Mouse (Mus musculus) lung, embryonic 14.5 days (tissue): ENCODE measurements at regions not wholly inside any gene's neighbourhood (a gene's known extent, or its start where the extent isn't known, plus 50 kb on each side); places are given as distances from the start of the nearest gene placed in this dataset.

Experiments used
- ATAC-seq: fragments of 200-750 bp; cut with Nextera tagmentation; 2 replicates; pipeline ENCODE4 v1.8.0; 2017; ENCODE audit warnings: mild to moderate bottlenecking, moderate TSS enrichment, moderate library complexity; ENCODE audit not compliant: insufficient read depth
- DNase-seq: peaks from one replicate; pipeline ENCODE4 v3.0.0-alpha.2; 2015
- H3K27ac ChIP-seq: fragments of 300-500 bp; sonication (generic); 2 replicates; pipeline ENCODE4 v1.5.1; 2014; ENCODE audit warnings: low read depth, mild to moderate bottlenecking, moderate library complexity
- H3K27me3 ChIP-seq: fragments of 300-500 bp; sonication (generic); 2 replicates; pipeline ENCODE4 v1.6.1; 2014; ENCODE audit warnings: low read length, control low read depth; ENCODE audit not compliant: insufficient read depth
- H3K36me3 ChIP-seq: fragments of 300-500 bp; sonication (generic); 2 replicates; pipeline ENCODE4 v1.6.1; 2014; ENCODE audit warnings: control low read depth; ENCODE audit not compliant: insufficient read depth
- H3K4me1 ChIP-seq: fragments of 300-500 bp; sonication (generic); 2 replicates; pipeline ENCODE4 v1.6.1; 2014; ENCODE audit warnings: antibody characterized with exemption, control low read depth; ENCODE audit not compliant: insufficient read depth
- H3K4me2 ChIP-seq: fragments of 300-500 bp; sonication (generic); 2 replicates; pipeline ENCODE4 v1.6.1; 2014; ENCODE audit warnings: mild to moderate bottlenecking
- H3K4me3 ChIP-seq: fragments of 300-500 bp; sonication (generic); 2 replicates; pipeline ENCODE4 v1.5.1; 2014; ENCODE audit warnings: low read depth, low read length
- H3K9ac ChIP-seq: fragments of 300-500 bp; sonication (generic); 2 replicates; pipeline ENCODE4 v1.6.1; 2014
- H3K9me3 ChIP-seq: fragments of 300-500 bp; sonication (generic); 2 replicates; pipeline ENCODE4 v1.6.1; 2016; ENCODE audit warnings: low read depth, low read length, control low read depth
- CTCF ChIP-seq: IDR thresholded peaks from 2 replicates; pipeline ENCODE4 v1.5.1; 2016; ENCODE audit warnings: antibody characterized with exemption, low read depth
- WGBS: fragments of 180-500 bp; shearing (Covaris S2); extraction: QIAGEN DNeasy Blood & Tissue Kit; methylation state at CpG from one replicate; pipeline ENCODE4 v1.1.7; 2014; 5-methylcytosine and 5-hydroxymethylcytosine counted together

DNA sequence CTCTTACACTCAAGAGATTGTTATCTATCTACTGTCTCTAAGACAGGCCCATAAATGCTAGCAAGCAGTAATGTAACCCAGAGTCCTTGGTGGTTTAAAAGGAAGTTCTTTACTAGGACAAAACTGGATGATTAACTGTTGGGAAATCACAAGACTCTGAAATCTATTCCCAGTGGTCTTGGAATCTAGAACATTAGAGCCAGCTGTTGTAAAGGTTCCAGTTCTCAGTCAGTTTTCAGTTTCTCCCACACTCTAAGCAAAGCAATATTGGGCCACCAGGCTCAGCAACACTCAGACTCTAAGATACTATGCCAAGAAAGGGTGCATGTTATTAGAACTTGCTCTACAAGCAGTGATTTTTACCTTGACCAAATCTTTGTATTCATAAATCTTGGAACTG is 686.6 kb downstream of the Cypt12 start:
- DNase-seq (no peak), ATAC-seq (no peak)
- Histone ChIP-seq H3K4me1 (no peaks in the 10 kb centered on the region), H3K4me3 (no peak overlapping the region), H3K36me3 (no peaks in the 10 kb centered on the region), H3K4me2 (no peak overlapping the region), H3K27ac (no peak overlapping the region), H3K27me3 (no peaks in the 10 kb centered on the region), H3K9ac (no peak overlapping the region), H3K9me3 (no peaks in the 10 kb centered on the region)
- no peak for TF ChIP-seq CTCF

DNA sequence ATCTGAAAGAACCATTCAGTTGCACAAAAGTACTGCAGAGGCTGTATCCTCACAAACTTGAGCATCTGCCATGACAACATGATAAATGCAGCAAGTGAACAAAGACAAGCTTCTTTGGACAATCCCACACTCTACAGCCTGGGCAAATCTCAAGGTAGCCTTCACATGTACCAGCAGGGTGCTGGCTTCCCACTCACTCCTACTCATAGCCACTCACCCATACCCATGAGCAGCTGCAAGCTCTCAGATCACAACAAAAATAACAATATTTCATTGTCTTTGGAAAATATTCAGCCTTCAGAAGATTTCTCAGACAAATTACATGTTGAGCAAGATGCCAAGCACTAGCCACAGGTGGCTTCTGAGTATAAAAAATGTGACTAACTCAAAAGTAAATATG is 689.3 kb downstream of the Cypt12 start:
- TF ChIP-seq CTCF = no peak
- Histone ChIP-seq H3K27me3 (no peaks in the 10 kb centered on the region), H3K27ac (no peak overlapping the region), H3K36me3 (no peaks in the 10 kb centered on the region), H3K4me3 (no peak overlapping the region), H3K9me3 (no peaks in the 10 kb centered on the region), H3K4me1 (no peaks in the 10 kb centered on the region), H3K9ac (no peak overlapping the region), H3K4me2 (no peak overlapping the region)
- DNase-seq (no peak), ATAC-seq (no peak)

DNA sequence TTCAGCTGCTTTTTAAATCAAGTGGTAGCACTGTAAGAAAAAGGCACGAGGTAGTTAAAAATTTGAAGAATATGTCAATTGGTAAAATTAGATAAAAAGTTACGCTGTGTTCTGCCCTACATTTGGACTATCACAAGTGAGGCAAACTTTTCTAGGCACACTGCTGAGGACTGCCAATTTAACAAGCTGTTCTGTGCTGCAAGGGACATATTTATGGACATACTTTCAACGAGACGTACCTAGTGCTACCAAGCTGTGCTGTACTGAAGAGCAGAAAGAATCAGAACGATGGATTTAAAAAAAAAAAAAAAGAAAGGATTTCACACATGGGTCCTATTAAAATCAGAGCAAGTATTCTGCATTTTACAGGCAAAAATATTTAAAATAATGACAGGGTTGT is 692.1 kb downstream of the Cypt12 start:
- no peak overlapping the region for H3K9ac ChIP-seq
- no peak overlapping the region for H3K4me3 ChIP-seq
- H3K27ac ChIP-seq = no peak overlapping the region
- no peak for ATAC-seq
- no peak for DNase-seq
- H3K27me3 ChIP-seq = no peaks in the 10 kb centered on the region
- H3K4me1 ChIP-seq = no peaks in the 10 kb centered on the region
- H3K9me3 ChIP-seq = no peaks in the 10 kb centered on the region
- 70% methylated on average over 5 of the region's 5 CpGs for WGBS
- TF ChIP-seq CTCF = no peak
- no peaks in the 10 kb centered on the region for H3K36me3 ChIP-seq
- H3K4me2 ChIP-seq = no peak overlapping the region

DNA sequence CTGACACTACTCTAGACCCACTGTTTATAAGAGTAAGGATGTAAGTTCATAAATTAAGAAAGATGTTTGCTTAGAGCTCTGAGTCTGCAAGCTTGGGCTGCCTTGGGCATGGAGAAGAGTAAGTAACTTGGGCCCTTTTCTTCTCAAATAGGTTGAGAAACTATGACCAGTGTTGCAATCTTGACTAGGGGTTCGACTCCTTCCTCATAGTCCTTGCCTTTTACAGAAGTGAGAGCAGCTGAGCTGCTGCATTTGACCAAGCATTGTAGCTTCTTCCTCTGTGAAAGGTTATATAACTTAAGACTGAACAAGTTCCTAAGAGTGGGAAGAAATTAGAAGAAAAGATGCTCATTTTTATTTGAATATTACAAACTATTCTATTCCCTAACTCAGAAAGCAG is 693.5 kb downstream of the Cypt12 start:
- Histone ChIP-seq H3K27ac (no peak overlapping the region), H3K9me3 (no peaks in the 10 kb centered on the region), H3K9ac (no peak overlapping the region), H3K4me2 (no peak overlapping the region), H3K4me1 (no peaks in the 10 kb centered on the region), H3K4me3 (no peak overlapping the region), H3K27me3 (no peaks in the 10 kb centered on the region), H3K36me3 (no peaks in the 10 kb centered on the region)
- 61% methylated on average over 1 of the region's 1 CpGs for WGBS
- TF ChIP-seq CTCF = no peak
- DNase-seq = no peak
- no peak for ATAC-seq

DNA sequence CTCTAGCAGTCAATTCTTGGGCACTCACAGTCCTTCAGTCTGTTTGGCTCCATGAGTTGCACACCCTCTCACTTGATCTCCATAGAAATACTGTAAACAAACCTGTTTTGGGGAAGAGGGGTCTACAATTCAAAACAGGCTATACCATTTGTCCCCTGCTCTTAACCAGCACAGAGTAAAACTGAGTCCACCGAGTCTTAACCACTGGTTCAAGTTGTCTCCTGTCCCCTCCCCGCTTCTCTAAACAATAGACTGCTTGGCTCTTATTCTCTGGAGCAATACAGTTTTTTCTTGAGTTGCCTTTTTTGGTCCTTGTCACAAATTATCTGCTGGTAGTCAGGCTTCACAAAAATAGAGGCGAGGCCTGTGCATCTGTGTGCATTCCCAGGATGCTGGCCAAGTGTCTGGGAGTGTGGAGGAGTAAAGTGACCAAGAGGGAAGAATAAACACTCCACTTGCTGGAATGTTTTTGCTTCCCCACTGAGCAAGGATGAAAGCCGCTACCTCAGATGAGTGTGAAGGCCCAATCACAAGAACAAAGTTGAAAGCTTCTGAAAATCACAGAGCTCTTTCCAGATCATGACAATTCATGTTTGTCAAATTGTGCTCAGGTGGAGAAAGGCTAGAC is 695.3 kb downstream of the Cypt12 start:
- TF ChIP-seq CTCF = no peak
- H3K4me3 ChIP-seq = no peak overlapping the region
- no peak overlapping the region for H3K27ac ChIP-seq
- H3K36me3 ChIP-seq = no peaks in the 10 kb centered on the region
- no peak overlapping the region for H3K9ac ChIP-seq
- no peaks in the 10 kb centered on the region for H3K27me3 ChIP-seq
- WGBS = 49% methylated on average over 4 of the region's 4 CpGs
- ATAC-seq (peak; percentile 62; the same call in 1 of the 2 replicates), DNase-seq (peak; percentile 52)
- H3K4me2 ChIP-seq = no peak overlapping the region
- no peaks in the 10 kb centered on the region for H3K4me1 ChIP-seq
- no peaks in the 10 kb centered on the region for H3K9me3 ChIP-seq

DNA sequence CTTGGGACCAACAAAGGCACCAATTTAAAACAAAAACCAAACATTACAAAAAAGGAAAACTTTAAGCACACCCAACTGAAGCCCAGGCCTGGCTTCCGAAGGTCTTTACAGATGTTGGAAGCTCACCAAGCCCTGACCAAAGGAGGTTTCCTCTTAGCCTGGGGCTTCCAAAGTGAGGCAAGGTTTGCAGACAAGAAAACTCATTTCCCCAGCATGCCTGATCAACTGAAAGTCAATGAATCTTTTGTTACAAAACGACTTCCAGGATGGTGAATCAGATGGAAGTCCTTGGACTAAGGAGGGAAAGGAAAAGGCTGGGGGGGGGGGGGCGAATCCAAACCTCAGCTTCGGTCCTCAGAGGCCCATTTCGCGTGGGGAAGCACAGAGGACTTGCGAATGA is 697.3 kb downstream of the Cypt12 start:
- no peak for ATAC-seq
- DNase-seq = no peak
- H3K36me3 ChIP-seq = no peaks in the 10 kb centered on the region
- no peak overlapping the region for H3K4me3 ChIP-seq
- no peaks in the 10 kb centered on the region for H3K4me1 ChIP-seq
- H3K27ac ChIP-seq = no peak overlapping the region
- H3K9ac ChIP-seq = no peak overlapping the region
- no peak for TF ChIP-seq CTCF
- H3K9me3 ChIP-seq = no peaks in the 10 kb centered on the region
- no peaks in the 10 kb centered on the region for H3K27me3 ChIP-seq
- H3K4me2 ChIP-seq = no peak overlapping the region
- 64% methylated on average over 7 of the region's 7 CpGs for WGBS

DNA sequence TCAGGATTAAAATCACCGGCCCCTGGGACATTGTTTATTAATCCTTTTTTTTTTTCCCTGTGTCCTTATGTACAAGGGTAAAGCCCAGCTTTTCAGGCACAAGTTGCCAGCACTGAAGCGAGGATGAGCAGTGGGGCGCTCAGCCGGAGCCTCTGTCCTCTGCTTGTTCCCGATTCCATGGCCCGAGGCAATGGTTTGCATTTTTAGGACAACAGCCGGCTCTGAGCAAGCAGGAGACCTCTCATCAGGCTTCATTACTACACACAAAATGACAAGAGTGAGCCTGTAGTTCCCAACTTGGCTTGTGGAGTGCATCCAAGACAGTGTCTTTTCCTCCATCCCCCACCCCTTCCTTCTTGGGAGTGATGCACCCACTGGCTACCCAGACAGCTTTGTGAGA is 697.7 kb downstream of the Cypt12 start:
- Histone ChIP-seq H3K4me1 (no peaks in the 10 kb centered on the region), H3K9ac (no peak overlapping the region), H3K27me3 (no peaks in the 10 kb centered on the region), H3K4me3 (no peak overlapping the region), H3K4me2 (no peak overlapping the region), H3K36me3 (no peaks in the 10 kb centered on the region), H3K9me3 (no peaks in the 10 kb centered on the region), H3K27ac (no peak overlapping the region)
- 88% methylated on average over 7 of the region's 7 CpGs for WGBS
- no peak for TF ChIP-seq CTCF
- ATAC-seq = no peak
- no peak for DNase-seq

DNA sequence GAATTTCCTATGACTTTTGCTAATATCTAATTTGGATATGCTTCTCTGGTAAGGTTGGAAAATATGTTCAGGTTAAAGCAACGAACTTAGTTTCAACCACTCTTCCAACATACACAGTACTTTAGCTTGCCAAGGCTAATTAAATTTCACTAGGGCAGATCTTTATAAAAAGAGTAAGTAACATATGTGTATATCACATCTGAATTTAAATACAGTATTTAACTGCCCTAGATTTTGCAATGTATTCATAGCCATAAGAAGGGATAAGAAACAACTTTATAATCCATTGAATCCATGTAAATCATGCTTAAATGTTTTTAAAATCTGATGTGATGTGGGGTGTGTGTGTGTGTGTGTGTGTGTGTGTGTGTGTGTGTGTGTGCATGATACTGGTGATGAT is 705.3 kb downstream of the Cypt12 start:
- TF ChIP-seq CTCF = no peak
- Histone ChIP-seq H3K27me3 (no peaks in the 10 kb centered on the region), H3K4me3 (no peak overlapping the region), H3K9me3 (no peaks in the 10 kb centered on the region), H3K27ac (no peak overlapping the region), H3K4me1 (no peaks in the 10 kb centered on the region), H3K9ac (no peak overlapping the region), H3K4me2 (no peak overlapping the region), H3K36me3 (no peaks in the 10 kb centered on the region)
- WGBS = 67% methylated on average over 1 of the region's 1 CpGs
- ATAC-seq (no peak), DNase-seq (no peak)
